Mouse (Mus musculus) kidney, postnatal 0 days (tissue): ENCODE measurements at regions not wholly inside any gene's neighbourhood (a gene's known extent, or its start where the extent isn't known, plus 50 kb on each side); places are given as distances from the start of the nearest gene placed in this dataset.

Source experiments
- ATAC-seq: fragments of 200-750 bp; cut with Nextera tagmentation; replicated peaks from 2 replicates; pipeline ENCODE4 v1.8.0; 2017; ENCODE audit warnings: low read depth, moderate number of reproducible peaks, moderate TSS enrichment, moderate library complexity; ENCODE audit not compliant: low FRiP score
- DNase-seq: peaks from one replicate; pipeline ENCODE4 v3.0.0-alpha.2; 2016; ENCODE audit warnings: low spot score
- H3K27ac ChIP-seq: fragments of 300-500 bp; sonication (generic); 2 replicates; pipeline ENCODE4 v1.5.1; 2014; ENCODE audit warnings: mild to moderate bottlenecking
- H3K27me3 ChIP-seq: fragments of 300-500 bp; sonication (generic); 2 replicates; pipeline ENCODE4 v1.6.1; 2014; ENCODE audit warnings: low read length, mixed read lengths; ENCODE audit not compliant: insufficient read depth
- H3K36me3 ChIP-seq: fragments of 300-500 bp; sonication (generic); 2 replicates; pipeline ENCODE4 v1.6.1; 2014; ENCODE audit warnings: low read length, mixed read lengths; ENCODE audit not compliant: insufficient read depth
- H3K4me1 ChIP-seq: fragments of 300-500 bp; sonication (generic); replicated peaks from 2 replicates; pipeline ENCODE4 v1.6.1; 2014; ENCODE audit warnings: antibody characterized with exemption, low read length, mixed read lengths; ENCODE audit not compliant: insufficient read depth
- H3K4me2 ChIP-seq: fragments of 300-500 bp; sonication (generic); 2 replicates; pipeline ENCODE4 v1.6.1; 2014; ENCODE audit warnings: mild to moderate bottlenecking, low read length, moderate library complexity, mixed read lengths
- H3K4me3 ChIP-seq: fragments of 300-500 bp; sonication (generic); replicated peaks from 2 replicates; pipeline ENCODE4 v1.5.1; 2014; ENCODE audit warnings: low read depth, low read length
- H3K9ac ChIP-seq: fragments of 300-500 bp; sonication (generic); 2 replicates; pipeline ENCODE4 v1.6.1; 2014; ENCODE audit warnings: low read depth, low read length
- H3K9me3 ChIP-seq: fragments of 300-500 bp; sonication (generic); replicated peaks from 2 replicates; pipeline ENCODE4 v1.6.1; 2016; ENCODE audit warnings: low read length, inconsistent platforms, mixed read lengths
- CTCF ChIP-seq: IDR thresholded peaks from 2 replicates; pipeline ENCODE4 v1.5.1; 2016; ENCODE audit warnings: antibody characterized with exemption, low read depth, mild to moderate bottlenecking, moderate library complexity
- WGBS: fragments of 180-500 bp; shearing (Covaris S2); extraction: QIAGEN DNeasy Blood & Tissue Kit; methylation state at CpG from one replicate; pipeline ENCODE4 v1.1.7; 2014; 5-methylcytosine and 5-hydroxymethylcytosine counted together

- Histone ChIP-seq H3K4me2 (no peak overlapping the region), H3K9me3 (no peaks in the 10 kb centered on the region), H3K4me1 (no peaks in the 10 kb centered on the region), H3K27ac (no peak overlapping the region), H3K9ac (no peak overlapping the region), H3K4me3 (no peak overlapping the region), H3K27me3 (no peaks in the 10 kb centered on the region), H3K36me3 (no peaks in the 10 kb centered on the region)
- no peak for TF ChIP-seq CTCF
- DNase-seq (peak; percentile 5), ATAC-seq (no peak)
- WGBS, result 36% methylated on average over 3 of the region's 3 CpGs
Measured at GRCm38 (mm10) chr1:32930381-32930780, 383.3 kb upstream of the Gm5415 start.

DNA sequence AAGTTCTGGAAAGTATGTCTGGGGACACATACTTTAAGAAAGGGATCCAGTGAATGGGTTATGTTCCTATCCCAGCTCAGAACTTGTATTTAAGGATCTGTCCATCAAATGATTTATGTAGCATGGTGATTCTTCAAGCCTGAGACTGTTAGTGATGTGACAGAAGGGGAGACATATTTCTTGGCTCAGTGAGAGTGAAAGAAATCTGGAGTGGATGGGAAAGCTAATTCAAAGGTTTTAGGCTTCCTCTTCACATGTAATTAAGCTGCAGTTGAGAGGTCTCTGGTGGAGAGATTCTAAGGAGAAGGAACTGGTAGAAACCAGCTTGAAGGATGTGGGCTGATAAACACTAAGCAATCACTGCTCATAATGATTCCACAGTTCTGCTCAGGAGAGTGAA lies 355.3 kb upstream of the Gm5415 start:
- H3K27ac ChIP-seq, result no peak overlapping the region
- TF ChIP-seq CTCF, result no peak
- no peaks in the 10 kb centered on the region for H3K27me3 ChIP-seq
- H3K4me3 ChIP-seq, result no peak overlapping the region
- H3K4me2 ChIP-seq, result no peak overlapping the region
- H3K36me3 ChIP-seq, result no peaks in the 10 kb centered on the region
- ATAC-seq (no peak), DNase-seq (no peak)
- H3K4me1 ChIP-seq, result no peaks in the 10 kb centered on the region
- no peak overlapping the region for H3K9ac ChIP-seq
- H3K9me3 ChIP-seq, result no peaks in the 10 kb centered on the region

GRCm38 (mm10) chr1:32887728-32888127 lies 340.6 kb upstream of the Gm5415 start:
- H3K36me3 ChIP-seq, result no peaks in the 10 kb centered on the region
- no peak overlapping the region for H3K4me2 ChIP-seq
- ATAC-seq, result no peak
- DNase-seq, result no peak
- no peak overlapping the region for H3K4me3 ChIP-seq
- TF ChIP-seq CTCF, result no peak
- no peak overlapping the region for H3K27ac ChIP-seq
- H3K9me3 ChIP-seq, result no peaks in the 10 kb centered on the region
- no peaks in the 10 kb centered on the region for H3K4me1 ChIP-seq
- no peaks in the 10 kb centered on the region for H3K27me3 ChIP-seq
- H3K9ac ChIP-seq, result no peak overlapping the region

GRCm38 (mm10) chr1:32872920-32873319 lies 325.8 kb upstream of the Gm5415 start:
- H3K4me1 ChIP-seq, result no peaks in the 10 kb centered on the region
- no peak overlapping the region for H3K9ac ChIP-seq
- no peak for TF ChIP-seq CTCF
- H3K36me3 ChIP-seq, result no peaks in the 10 kb centered on the region
- ATAC-seq (no peak), DNase-seq (no peak)
- H3K4me3 ChIP-seq, result no peak overlapping the region
- no peak overlapping the region for H3K27ac ChIP-seq
- H3K9me3 ChIP-seq, result no peaks in the 10 kb centered on the region
- no peak overlapping the region for H3K4me2 ChIP-seq
- WGBS, result 59% methylated on average over 8 of the region's 8 CpGs
- H3K27me3 ChIP-seq, result no peaks in the 10 kb centered on the region

- Histone ChIP-seq H3K27ac (no peak overlapping the region), H3K36me3 (no peaks in the 10 kb centered on the region), H3K4me2 (no peak overlapping the region), H3K9ac (no peak overlapping the region), H3K4me1 (no peaks in the 10 kb centered on the region), H3K9me3 (no peaks in the 10 kb centered on the region), H3K4me3 (no peak overlapping the region), H3K27me3 (no peaks in the 10 kb centered on the region)
- DNase-seq (no peak), ATAC-seq (no peak)
- 76% methylated on average over 1 of the region's 1 CpGs for WGBS
- no peak for TF ChIP-seq CTCF
Measured at GRCm38 (mm10) chr1:32866111-32866510, 319.0 kb upstream of the Gm5415 start.

GRCm38 (mm10) chr1:32858040-32858439 lies 310.9 kb upstream of the Gm5415 start:
- no peaks in the 10 kb centered on the region for H3K9me3 ChIP-seq
- no peak for ATAC-seq
- H3K4me1 ChIP-seq, result no peaks in the 10 kb centered on the region
- TF ChIP-seq CTCF, result no peak
- no peaks in the 10 kb centered on the region for H3K27me3 ChIP-seq
- WGBS, result 53% methylated on average over 1 of the region's 1 CpGs
- no peak overlapping the region for H3K4me3 ChIP-seq
- no peaks in the 10 kb centered on the region for H3K36me3 ChIP-seq
- H3K9ac ChIP-seq, result no peak overlapping the region
- H3K27ac ChIP-seq, result no peak overlapping the region
- no peak overlapping the region for H3K4me2 ChIP-seq
- DNase-seq, result no peak
